Mouse (Mus musculus): ENCODE measurements around the gene Nexn.

- TF ChIP-seq POLR2A (IDR thresholded peaks at IDR 0.05; ENCODE audit: extremely low read depth, insufficient read depth, low read length) (no peak), CTCF (IDR thresholded peaks at IDR 0.05; ENCODE audit: low read depth, low read length) (no peak)
Observed at GRCm38 (mm10) chr3:152309250-152309645, 43.1 kb upstream of the Nexn start.
